Mouse (Mus musculus): ENCODE measurements at regions not wholly inside any gene's neighbourhood (a gene's known extent, or its start where the extent isn't known, plus 50 kb on each side); places are given as distances from the start of the nearest gene placed in this dataset.

DNA sequence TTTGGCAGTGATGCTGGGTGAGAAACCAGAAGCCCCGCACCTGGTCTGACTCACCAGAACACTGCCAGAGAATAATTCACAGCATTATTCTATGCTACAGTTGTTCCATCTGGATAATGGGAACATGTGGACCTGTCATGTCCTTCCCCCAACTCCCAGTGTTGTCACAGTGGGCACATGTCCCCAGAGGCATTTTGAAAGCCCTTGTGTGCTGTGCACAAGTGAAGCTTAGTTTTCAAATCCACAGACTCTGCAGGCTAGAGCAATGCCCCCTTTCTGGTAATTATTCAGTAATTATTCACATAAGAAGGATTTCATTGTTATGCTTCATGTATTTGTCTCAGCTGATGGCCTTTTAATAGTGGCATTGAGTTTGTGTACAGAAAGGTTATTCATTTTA lies 146.7 kb downstream of the Slc4a3 start:
- no peak for DNase-seq (ENCODE audit: low spot score)

- peak; percentile 4 for DNase-seq (ENCODE audit: low spot score)
Observed at GRCm38 (mm10) chr1:75693231-75693914, 147.3 kb downstream of the Slc4a3 start.

DNA sequence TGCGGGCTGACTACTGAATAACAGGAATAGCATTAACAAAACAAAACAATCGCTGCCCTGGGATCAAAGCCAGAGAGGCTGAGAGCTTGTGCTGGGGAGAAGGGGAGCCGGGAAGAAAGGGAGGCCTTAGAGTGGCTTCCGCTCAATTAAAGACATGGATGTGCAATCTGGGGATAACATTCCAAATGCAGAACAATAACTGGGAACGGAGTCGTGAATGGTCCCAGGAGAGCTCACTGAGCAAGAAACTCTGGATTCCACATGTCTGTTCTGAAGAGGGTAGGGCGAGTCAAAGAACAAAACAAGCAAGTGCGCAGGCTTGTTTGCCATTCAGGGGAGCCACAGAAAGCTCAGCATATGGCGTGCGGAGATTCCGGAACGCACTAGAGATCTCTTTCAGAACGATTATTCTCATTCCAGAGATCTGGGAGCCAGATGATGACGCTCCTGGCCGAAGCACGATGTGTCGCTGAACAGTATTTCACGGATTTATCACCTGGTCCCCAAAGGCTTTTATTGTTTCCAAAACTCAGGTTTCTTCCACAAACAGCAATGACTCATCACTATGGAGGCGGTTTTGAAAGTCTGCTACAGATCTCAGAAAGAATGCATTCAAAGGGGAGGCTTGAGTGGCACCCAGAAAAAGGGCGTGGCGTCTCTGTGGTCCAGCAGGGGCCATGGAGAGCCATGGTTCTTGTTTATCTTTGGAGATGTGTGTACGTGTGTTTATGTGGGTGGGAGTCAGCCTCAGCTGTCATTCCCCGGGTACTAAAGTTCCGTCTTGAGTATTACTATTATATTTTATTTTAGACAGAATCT lies 159.0 kb downstream of the Slc4a3 start:
- DNase-seq (ENCODE audit: low spot score): no peak

DNA sequence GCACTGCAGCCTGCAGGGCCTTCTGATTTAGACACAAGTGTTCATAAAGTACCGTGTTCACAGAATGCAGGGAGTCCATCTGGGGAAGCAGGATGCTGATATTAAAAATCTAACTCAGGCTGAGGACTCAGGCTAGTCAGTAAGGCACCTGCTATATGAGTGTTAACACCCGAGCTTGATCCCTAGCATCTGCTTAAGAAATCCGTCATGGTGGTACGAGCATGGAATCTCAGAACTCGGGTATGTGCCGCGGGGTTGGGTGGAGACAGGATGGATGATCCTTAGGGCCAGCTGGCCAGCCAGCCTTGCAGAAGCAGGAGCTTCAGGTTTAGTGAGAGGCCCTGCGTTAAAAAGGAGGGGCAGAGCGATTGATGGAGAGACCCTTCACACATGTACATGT lies 160.1 kb downstream of the Slc4a3 start:
- DNase-seq (ENCODE audit: low spot score): no peak

GRCm38 (mm10) chr1:75723431-75723830 lies 177.4 kb downstream of the Slc4a3 start:
- no peak for DNase-seq (ENCODE audit: low spot score)

- no peak for DNase-seq (ENCODE audit: low spot score)
Observed at GRCm38 (mm10) chr1:75725329-75725728, 179.3 kb downstream of the Slc4a3 start.

DNA sequence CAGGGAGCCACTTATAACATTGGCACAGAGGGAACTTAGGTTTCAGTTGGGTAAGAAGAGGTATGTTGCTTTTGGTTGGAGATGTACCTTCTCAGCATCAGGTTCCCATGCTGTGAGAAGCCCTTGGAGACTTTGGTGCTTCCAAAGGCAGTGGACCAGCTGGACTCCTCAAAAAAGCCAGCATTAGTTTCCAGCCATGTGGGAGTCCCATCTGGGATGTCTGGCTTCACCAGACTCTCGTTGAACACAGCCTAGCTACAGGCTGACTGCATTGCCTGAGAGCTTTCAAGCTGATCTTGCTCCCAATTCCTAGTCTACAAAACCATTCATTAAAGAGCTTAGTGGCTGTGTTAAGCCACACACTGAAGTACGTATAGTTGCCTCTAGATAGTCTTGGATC lies 182.8 kb downstream of the Slc4a3 start:
- no peak for DNase-seq (ENCODE audit: low spot score)

GRCm38 (mm10) chr1:75733791-75734190 lies 187.7 kb downstream of the Slc4a3 start:
- no peak for DNase-seq (ENCODE audit: low spot score)

DNA sequence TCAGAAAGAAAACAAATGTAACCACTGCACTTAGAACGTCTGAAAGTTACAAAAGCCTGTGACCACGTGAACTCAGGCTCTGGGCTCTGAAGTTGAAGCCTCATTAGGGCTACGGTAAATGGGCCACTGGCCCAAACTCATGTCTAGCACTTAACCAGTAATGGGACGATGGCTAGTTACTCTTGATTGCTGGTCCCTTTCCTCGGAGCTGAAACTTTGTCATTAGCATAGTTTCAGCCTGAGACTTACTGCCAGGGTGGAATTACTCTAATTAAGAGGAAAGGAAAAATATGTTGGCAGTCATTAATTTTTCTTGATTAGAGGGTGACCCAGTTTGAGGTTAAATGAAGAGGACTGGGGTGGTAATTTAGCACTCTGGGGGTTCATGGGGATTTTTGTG lies 192.6 kb downstream of the Slc4a3 start:
- DNase-seq (ENCODE audit: low spot score): no peak

GRCm38 (mm10) chr1:75749665-75750221 lies 203.7 kb downstream of the Slc4a3 start:
- no peak for DNase-seq (ENCODE audit: low spot score)

- DNase-seq (ENCODE audit: low spot score): no peak
Observed at GRCm38 (mm10) chr1:75772131-75772530, 226.1 kb downstream of the Slc4a3 start.

DNA sequence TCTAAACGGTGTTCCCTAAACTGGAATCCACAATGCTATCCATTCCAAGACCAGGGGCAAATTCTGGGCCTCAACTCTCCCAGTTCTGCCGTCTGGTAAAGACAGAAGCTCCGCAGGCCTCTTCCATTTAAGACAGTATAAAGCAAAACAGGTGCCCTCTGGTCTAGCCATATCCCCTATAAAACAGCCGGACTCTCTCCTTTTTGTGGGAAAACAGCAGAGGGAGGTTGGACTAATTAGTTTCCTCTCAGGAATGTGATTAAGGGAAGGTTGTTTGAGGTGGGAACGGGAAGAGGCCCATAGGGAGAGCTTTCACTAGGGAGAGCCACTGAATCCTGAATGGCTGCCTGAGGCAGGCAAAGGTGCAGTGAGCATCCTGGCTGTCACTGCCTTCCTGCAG lies 226.9 kb downstream of the Slc4a3 start:
- DNase-seq (ENCODE audit: low spot score): no peak

DNA sequence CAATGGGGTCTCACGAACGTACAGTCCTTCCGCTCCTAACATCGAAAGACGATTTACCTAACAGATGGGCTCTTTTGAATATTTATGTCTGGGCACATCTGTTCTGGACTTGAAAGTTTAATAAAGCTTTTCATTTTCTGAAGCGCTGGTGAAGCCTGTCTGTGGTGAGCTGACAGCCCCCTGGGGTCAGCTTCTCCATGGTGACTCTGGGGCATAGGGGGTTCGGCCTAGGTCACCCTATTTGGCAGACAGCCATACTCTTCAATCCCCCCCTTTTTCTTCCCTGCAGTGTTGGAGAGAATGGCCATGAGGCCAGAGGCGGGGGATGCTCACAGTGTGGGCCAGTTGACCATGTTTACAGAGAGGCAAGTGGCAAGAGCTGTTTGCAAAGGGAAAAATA lies 232.8 kb downstream of the Slc4a3 start:
- no peak for DNase-seq (ENCODE audit: low spot score)

- DNase-seq (ENCODE audit: low spot score): no peak
Observed at GRCm38 (mm10) chr1:75783206-75783605, 237.1 kb downstream of the Slc4a3 start.

GRCm38 (mm10) chr1:75786173-75786820 lies 240.2 kb downstream of the Slc4a3 start:
- DNase-seq (ENCODE audit: low spot score): no peak

- no peak for DNase-seq (ENCODE audit: low spot score)
Observed at GRCm38 (mm10) chr1:75791509-75791908, 245.4 kb downstream of the Slc4a3 start.

- DNase-seq (ENCODE audit: low spot score): no peak
Observed at GRCm38 (mm10) chr1:75797793-75798192, 251.7 kb downstream of the Slc4a3 start.

DNA sequence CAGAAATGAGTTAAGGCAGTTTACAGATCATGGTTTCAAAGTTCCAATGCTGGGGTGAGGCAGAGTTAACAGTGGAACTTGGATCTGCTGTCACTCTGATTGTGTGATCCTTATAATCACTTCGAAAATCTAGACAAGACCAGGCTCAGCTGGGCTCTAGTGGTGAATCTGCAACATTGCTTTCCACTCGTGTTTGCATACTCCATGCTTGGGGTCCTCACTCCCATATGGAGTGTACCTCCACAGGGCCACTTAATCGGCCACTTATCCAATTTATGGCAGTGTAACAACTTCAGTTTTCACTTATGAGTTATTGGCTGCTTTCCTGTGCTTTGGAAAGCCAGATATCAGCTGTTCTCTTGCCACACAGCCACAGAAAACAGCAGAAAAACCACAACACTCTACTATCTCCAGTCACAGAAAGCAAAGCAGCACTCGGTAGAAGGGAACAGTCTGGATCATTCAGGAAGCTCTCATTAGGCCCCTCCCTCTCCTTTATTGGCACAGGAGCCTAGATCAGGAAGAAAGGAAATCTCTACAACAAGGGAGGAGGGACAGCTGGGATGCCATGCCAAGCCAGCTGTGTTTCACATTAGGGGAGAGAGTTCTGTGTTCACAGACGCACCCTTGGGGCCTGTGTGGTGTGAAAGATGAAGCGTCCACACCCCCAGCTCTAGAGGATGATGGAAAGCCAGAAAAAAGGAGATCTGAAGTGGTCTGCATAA lies 252.5 kb downstream of the Slc4a3 start:
- no peak for DNase-seq (ENCODE audit: low spot score)

GRCm38 (mm10) chr1:75804473-75804872 lies 258.4 kb downstream of the Slc4a3 start:
- no peak for DNase-seq (ENCODE audit: low spot score)

- DNase-seq (ENCODE audit: low spot score): no peak
Observed at GRCm38 (mm10) chr1:75812471-75812870, 266.4 kb downstream of the Slc4a3 start.

DNA sequence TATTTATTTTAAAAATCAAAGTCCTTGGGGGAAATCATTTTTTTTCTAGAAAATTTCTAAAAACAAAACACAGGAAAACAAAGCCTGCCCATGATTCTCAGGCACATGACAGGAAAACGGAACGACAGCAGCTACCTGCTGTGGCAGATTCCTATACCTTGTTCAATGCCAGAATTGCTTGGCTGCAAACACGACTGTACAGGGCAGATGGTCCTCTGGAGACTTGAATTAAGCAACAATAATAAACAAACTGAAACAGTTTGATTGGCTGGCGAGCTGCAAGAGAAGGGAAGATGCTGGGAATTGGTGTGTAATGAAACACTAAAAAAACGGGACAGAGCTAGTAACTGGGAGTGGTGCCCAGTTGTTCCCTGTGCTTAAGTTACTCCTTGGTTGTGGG lies 280.1 kb downstream of the Slc4a3 start:
- no peak for DNase-seq (ENCODE audit: low spot score)
